Mouse (Mus musculus): Measurements from ENCODE around the gene Arrb1.

The Arrb1 gene

DNA sequence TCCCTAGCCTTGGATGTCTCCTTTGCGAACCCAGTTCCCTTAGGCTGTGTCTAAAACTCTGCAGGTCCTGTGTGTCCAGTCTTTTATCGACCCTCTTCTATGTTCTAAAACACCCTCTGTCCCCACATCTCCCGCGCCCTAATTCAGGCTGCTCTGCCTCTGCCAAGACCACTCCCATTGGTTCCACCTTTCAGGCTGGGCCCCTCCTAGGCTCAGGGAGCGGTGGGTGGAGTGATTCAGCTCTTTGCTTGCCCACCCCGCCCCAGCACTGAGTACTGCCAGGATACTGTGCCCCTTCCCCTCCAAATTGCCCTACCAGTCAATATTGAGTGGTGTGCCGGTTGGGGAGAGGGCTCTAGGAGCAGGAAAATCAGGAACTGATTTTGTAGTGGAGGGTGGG, 92.1 kb downstream of the Arrb1 start:
- no peak for DNase-seq (ENCODE audit: extremely low spot score, low read depth, low spot score)

DNA sequence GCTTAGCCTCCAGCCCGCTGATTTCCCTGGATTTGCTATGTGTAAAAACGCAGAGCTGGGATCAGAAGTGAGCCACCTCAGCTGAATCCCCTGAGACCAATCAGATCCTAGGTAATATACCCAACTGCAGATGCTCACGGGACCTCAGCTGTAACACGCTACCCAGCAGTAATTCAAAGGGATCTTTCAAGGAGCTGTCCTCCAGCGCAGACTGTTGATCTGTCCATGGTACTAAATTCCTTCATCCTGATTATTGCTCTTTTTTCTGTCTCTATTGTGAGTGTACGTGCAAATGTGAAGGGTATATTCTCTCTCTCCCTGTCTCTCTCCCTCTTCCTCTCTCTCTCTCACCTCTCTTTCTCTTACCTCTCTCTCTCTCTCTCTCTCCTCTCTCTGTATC, 97.0 kb downstream of the Arrb1 start:
- no peak for DNase-seq (ENCODE audit: extremely low spot score, low read depth, low spot score)

DNA sequence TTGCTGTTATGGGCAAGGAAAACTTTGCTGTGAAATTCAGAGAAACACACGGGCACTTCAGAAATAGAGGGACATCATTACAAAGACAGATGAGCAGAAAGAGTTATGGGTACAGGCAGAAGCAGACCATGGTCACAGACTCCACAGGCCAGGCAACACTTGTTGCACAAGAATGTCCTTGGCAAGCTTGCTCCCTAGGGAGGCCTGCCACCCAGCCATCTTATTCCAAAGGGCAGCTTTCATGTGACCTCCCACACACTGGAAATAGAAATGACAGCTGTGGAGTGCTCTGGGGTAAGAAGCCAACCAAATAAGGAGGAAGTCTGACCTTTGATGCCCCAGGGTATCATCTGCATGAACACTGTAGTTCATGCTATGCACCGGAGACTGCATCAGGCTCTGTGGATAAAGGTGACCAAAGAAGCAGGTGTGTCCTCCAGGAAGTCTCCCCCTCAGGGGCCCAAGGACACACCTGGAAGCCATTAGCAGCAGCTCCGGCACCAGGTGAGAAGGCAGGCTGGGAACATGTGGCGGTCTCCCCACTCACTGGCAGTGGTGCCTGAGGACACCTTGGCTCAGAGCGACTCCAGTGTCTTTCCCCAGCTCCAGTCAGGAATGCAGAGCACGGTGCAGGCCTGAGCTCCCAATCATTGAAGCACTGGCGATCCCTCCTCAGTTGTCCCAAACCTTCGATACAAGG, 98.8 kb downstream of the Arrb1 start:
- DNase-seq (ENCODE audit: extremely low spot score, low read depth, low spot score) = no peak

DNA sequence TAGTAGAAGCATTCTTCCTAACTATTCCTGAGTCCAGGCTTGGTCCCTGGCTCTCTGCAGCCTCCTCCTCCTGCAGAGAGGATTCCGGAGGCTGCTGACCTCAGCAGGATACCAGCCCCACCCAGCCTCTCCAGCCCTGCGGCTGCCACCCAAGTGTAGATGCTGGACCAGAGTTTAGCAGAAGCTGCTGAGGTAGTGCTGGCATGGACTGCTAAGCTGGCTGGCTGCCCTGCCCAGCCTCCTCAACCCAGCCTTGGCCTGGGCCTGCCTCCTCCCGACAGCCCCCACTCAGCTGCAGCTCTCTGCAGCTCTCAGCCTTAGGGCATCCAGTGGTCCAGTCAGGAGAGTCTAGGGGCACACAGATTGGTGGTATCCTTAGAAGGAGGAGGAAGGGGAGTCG, 106.0 kb downstream of the Arrb1 start:
- DNase-seq (ENCODE audit: extremely low spot score, low read depth, low spot score) = no peak

DNA sequence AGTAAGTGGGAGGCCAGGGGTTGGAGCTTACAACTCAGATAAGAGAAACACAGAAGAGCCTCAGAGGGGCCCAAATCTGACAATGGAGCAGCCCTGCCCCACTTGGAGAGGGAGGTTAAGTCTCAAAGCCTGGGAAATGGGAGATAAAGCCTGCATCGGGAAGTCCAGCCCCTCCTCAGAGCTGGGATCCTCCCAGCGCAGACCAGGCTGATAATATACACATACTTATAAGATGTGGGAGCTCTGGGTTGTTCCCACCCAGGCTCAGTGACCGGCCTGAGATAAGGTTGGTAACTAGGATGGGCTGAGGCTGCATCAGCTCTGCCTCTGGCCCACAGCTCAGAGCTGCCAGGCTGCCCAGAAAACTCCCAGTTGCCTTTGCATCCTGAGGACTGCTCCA, 106.8 kb downstream of the Arrb1 start:
- DNase-seq (ENCODE audit: extremely low spot score, low read depth, low spot score) = no peak

DNA sequence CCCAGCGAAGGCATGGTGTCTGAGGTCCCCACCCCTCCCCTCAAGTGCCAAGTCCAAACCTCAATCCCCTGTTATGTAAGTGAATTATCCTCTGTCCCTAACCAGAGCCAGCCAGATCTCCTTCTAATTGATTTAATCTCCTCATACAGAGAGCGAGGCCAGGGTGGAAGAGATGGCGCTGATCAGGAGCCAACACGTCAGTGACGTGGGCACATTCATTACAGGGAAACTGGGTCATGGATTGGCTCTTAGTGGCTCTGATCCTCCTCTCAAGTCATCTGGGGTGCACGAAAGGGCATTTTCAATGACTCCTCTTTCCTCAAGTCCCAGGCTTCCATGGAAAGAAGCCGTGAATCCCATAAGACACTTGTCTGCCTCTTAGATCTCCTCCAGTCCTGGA, 109.4 kb downstream of the Arrb1 start:
- DNase-seq (ENCODE audit: extremely low spot score, low read depth, low spot score) = no peak

DNA sequence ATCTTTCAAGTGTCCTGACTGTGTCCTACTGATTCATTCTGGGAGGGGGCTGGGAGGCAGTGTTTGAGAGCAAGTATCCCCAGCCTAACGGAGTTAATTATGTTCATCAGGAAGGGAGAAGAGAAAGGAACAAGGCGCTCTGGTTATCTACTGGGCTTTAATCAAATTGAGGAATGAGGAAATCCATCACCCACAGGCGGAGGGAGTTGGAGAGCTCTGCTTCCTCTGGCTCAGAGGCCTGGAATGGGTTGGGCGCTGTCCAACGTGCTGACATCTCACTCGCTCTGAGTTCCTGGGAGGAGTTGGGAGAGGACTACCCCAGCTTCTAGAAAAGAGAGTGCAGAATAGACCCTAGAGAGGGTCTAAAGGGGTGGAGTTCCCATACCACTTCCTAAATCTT, 113.4 kb downstream of the Arrb1 start:
- DNase-seq (ENCODE audit: extremely low spot score, low read depth, low spot score) = peak; percentile 41

DNA sequence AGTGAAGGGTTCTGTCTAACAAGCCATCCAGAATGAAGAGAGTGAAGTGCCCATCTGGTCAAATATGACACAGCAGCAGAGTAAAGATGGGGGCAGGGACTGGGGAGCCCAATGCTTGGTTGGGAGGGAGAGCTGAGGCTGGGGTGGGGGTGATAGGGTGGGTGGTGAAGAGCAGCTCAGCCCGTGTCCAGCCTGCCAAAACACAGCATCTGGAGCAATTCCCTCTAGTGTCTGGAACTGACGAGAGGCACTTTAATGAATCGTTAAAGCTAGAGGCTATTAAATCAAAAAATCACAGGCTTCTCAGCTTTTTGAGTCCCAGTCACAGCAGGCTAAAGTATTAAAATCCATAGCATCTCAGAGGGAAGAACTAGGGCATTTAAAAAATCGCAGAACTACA, 114.3 kb downstream of the Arrb1 start:
- no peak for DNase-seq (ENCODE audit: extremely low spot score, low read depth, low spot score)

DNA sequence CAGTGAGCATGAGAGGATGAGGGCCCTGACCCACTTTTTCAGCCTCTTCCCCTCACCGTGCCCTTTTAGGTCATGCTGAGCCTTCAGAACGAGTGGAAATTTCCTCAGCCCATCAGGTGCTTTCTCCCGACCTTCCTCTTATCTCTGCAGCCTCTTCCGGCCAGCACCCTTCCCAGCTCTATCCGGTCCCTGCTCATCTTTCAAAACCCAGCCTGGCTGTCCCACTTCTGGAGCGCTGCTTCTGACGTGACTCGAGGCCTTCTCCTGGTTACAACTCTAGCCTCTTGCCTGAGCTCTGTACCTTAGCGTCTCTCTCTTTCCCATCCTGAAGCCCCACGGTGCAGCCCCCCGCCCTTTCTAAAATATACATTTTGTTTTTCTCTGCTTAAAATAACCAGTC, 119.0 kb downstream of the Arrb1 start:
- no peak for DNase-seq (ENCODE audit: extremely low spot score, low read depth, low spot score)
